Mouse (Mus musculus): ENCODE measurements around the gene Rbfox1.

- TF ChIP-seq CTCF (IDR thresholded peaks at IDR 0.05; ENCODE audit: control insufficient read depth, insufficient read depth, insufficient read length) = no peak
- TF ChIP-seq USF1 (IDR thresholded peaks at IDR 0.05; ENCODE audit: low read depth) = no peak
- no peak for TF ChIP-seq CEBPB (IDR thresholded peaks at IDR 0.05; ENCODE audit: low read depth)
These were observed 640.5 kb downstream of the Rbfox1 start for GRCm38 (mm10) chr16:6525507-6526170.

Data from C2C12 (cell line).